Mouse (Mus musculus): ENCODE measurements around the gene Epo.
A peak's percentile ranks its signal among the peaks of the same experiment; 100 is the strongest.

- TF ChIP-seq POLR2A (IDR thresholded peaks at IDR 0.05; ENCODE audit: borderline replicate concordance, control insufficient read depth, low read depth, low read length) (no peak; the same call in 1 of the 2 replicates), CTCF (IDR thresholded peaks at IDR 0.05; ENCODE audit: control insufficient read depth, insufficient read depth, low read length) (peak; percentile 74)
Observed at GRCm38 (mm10) chr5:137502667-137503110, 30.4 kb downstream of the Epo start.
